Mouse (Mus musculus) megakaryocyte, embryonic 14.5 days (primary cell): ENCODE measurements around the gene Pgpep1. TPM values are rescaled to one million over a fixed set of nuclear protein-coding genes. Genes with fewer than 3 reads are reported as not detected.

Source experiments
- H3K27me3 ChIP-seq: replicated peaks from 2 replicates; pipeline ENCODE3; 2012; ENCODE audit warnings: inconsistent platforms
- H3K36me3 ChIP-seq: replicated peaks from 2 replicates; pipeline ENCODE3; 2012; ENCODE audit warnings: low read length, inconsistent platforms, mixed read lengths
- H3K4me1 ChIP-seq: 2 replicates; pipeline ENCODE4 v1.6.1; 2012; ENCODE audit warnings: inconsistent platforms
- H3K4me3 ChIP-seq: replicated peaks from 2 replicates; pipeline ENCODE3; 2012; ENCODE audit warnings: moderate library complexity, mild to moderate bottlenecking, inconsistent platforms
- H3K9me3 ChIP-seq: 2 replicates; pipeline ENCODE4 v1.6.1; 2012; ENCODE audit warnings: inconsistent platforms
- FLI1 ChIP-seq: IDR thresholded peaks from 2 replicates; pipeline ENCODE4 v1.6.1; 2012; ENCODE audit warnings: low read length, inconsistent platforms, mixed read lengths
- GATA1 ChIP-seq: IDR thresholded peaks from 3 replicates; pipeline ENCODE4 v1.6.1; 2012; ENCODE audit warnings: mixed read lengths, low read length, inconsistent platforms, borderline replicate concordance
- polyA plus RNA-seq: library from polyadenylated mRNA; stranded (reverse); fragments of >175 nt; gene quantifications from 2 replicates; pipeline ENCODE4 v1.2.3, GENCODE M21; 2012; ENCODE audit warnings: low replicate concordance; ENCODE audit not compliant: insufficient read depth

Pgpep1 gene
- polyA plus RNA-seq, 1 experiment: 10.5 TPM

GRCm38 (mm10) chr8:70691230-70691629 lies 31.0 kb upstream of the Pgpep1 start:
- H3K4me3 ChIP-seq: no peak overlapping the region
- H3K36me3 ChIP-seq: no peaks in the 10 kb centered on the region
- peaks cover 10% of the 10 kb centered on the region for H3K27me3 ChIP-seq
- H3K9me3 ChIP-seq: no peaks in the 10 kb centered on the region
- no peak for TF ChIP-seq GATA1
- no peak for TF ChIP-seq FLI1
- peaks cover 58% of the 10 kb centered on the region for H3K4me1 ChIP-seq

- Histone ChIP-seq H3K9me3 (no peaks in the 10 kb centered on the region), H3K27me3 (peaks cover 15% of the 10 kb centered on the region), H3K4me1 (peaks cover 57% of the 10 kb centered on the region), H3K4me3 (no peak overlapping the region), H3K36me3 (no peaks in the 10 kb centered on the region)
- no peak for TF ChIP-seq FLI1
- no peak for TF ChIP-seq GATA1
These were observed 29.8 kb upstream of the Pgpep1 start for GRCm38 (mm10) chr8:70689892-70690390.

- Histone ChIP-seq H3K4me1 (peaks cover 55% of the 10 kb centered on the region), H3K36me3 (no peaks in the 10 kb centered on the region), H3K4me3 (no peak overlapping the region), H3K9me3 (no peaks in the 10 kb centered on the region), H3K27me3 (peaks cover 19% of the 10 kb centered on the region)
- TF ChIP-seq FLI1 (no peak), GATA1 (no peak)
These were observed 27.9 kb upstream of the Pgpep1 start for GRCm38 (mm10) chr8:70688136-70688535.

GRCm38 (mm10) chr8:70687576-70687975 lies 27.4 kb upstream of the Pgpep1 start:
- Histone ChIP-seq H3K36me3 (no peaks in the 10 kb centered on the region), H3K4me3 (no peak overlapping the region), H3K9me3 (no peaks in the 10 kb centered on the region), H3K4me1 (peaks cover 56% of the 10 kb centered on the region), H3K27me3 (peaks cover 19% of the 10 kb centered on the region)
- no peak for TF ChIP-seq FLI1

GRCm38 (mm10) chr8:70684291-70684690 lies 24.1 kb upstream of the Pgpep1 start:
- TF ChIP-seq FLI1 (no peak), GATA1 (no peak)
- no peaks in the 10 kb centered on the region for H3K9me3 ChIP-seq
- H3K36me3 ChIP-seq: peaks cover 14% of the 10 kb centered on the region
- peaks cover 67% of the 10 kb centered on the region for H3K4me1 ChIP-seq
- no peak overlapping the region for H3K4me3 ChIP-seq
- H3K27me3 ChIP-seq: peaks cover 15% of the 10 kb centered on the region

GRCm38 (mm10) chr8:70682692-70683091 lies 22.5 kb upstream of the Pgpep1 start:
- TF ChIP-seq GATA1: no peak
- TF ChIP-seq FLI1: no peak
- Histone ChIP-seq H3K9me3 (peaks cover 6% of the 10 kb centered on the region; the same call in 1 of the 2 replicates), H3K4me3 (no peak overlapping the region), H3K4me1 (peaks cover 78% of the 10 kb centered on the region), H3K27me3 (peaks cover 15% of the 10 kb centered on the region), H3K36me3 (peaks cover 30% of the 10 kb centered on the region)

- peak overlapping the region; percentile 50 for H3K4me3 ChIP-seq
These were observed 22.0 kb upstream of the Pgpep1 start for GRCm38 (mm10) chr8:70682193-70682592.

GRCm38 (mm10) chr8:70681410-70681809 lies 21.2 kb upstream of the Pgpep1 start:
- H3K27me3 ChIP-seq: peaks cover 10% of the 10 kb centered on the region
- no peak overlapping the region for H3K4me3 ChIP-seq
- TF ChIP-seq GATA1 (no peak), FLI1 (no peak)
- H3K36me3 ChIP-seq: peaks cover 40% of the 10 kb centered on the region
- peaks cover 6% of the 10 kb centered on the region; the same call in 1 of the 2 replicates for H3K9me3 ChIP-seq
- peaks cover 85% of the 10 kb centered on the region for H3K4me1 ChIP-seq

More at GRCm38 (mm10) chr8:70682193-70682592, 22.0 kb upstream of the Pgpep1 start:
- H3K36me3 ChIP-seq: peaks cover 35% of the 10 kb centered on the region
- H3K9me3 ChIP-seq: peaks cover 6% of the 10 kb centered on the region; the same call in 1 of the 2 replicates
- TF ChIP-seq FLI1 (no peak), GATA1 (no peak)
- peaks cover 81% of the 10 kb centered on the region for H3K4me1 ChIP-seq
- peaks cover 11% of the 10 kb centered on the region for H3K27me3 ChIP-seq

- peaks cover 46% of the 10 kb centered on the region for H3K36me3 ChIP-seq
- peak overlapping the region; percentile 34 for H3K4me3 ChIP-seq
- peaks cover 3% of the 10 kb centered on the region for H3K27me3 ChIP-seq
- TF ChIP-seq FLI1 (no peak), GATA1 (no peak)
- peaks cover 6% of the 10 kb centered on the region; the same call in 1 of the 2 replicates for H3K9me3 ChIP-seq
- H3K4me1 ChIP-seq: peaks cover 85% of the 10 kb centered on the region
These were observed 19.9 kb upstream of the Pgpep1 start for GRCm38 (mm10) chr8:70680039-70680438.

- peaks cover 89% of the 10 kb centered on the region for H3K4me1 ChIP-seq
These were observed 19.2 kb upstream of the Pgpep1 start for GRCm38 (mm10) chr8:70679404-70679803.

More at GRCm38 (mm10) chr8:70679404-70679803, 19.2 kb upstream of the Pgpep1 start:
- Histone ChIP-seq H3K9me3 (peaks cover 6% of the 10 kb centered on the region; the same call in 1 of the 2 replicates), H3K27me3 (peaks cover 2% of the 10 kb centered on the region), H3K36me3 (peaks cover 46% of the 10 kb centered on the region), H3K4me3 (peak overlapping the region; percentile 60)
- TF ChIP-seq FLI1 (no peak), GATA1 (no peak)
